ENCODE assay signal across 36 mouse cellular contexts in genomic region chr7:34139493-34139892, GRCm38 (mm10). TPM values are rescaled to one million over a fixed set of nuclear protein-coding genes. Genes with fewer than 3 reads are reported as not detected.
DNase-seq lines count a peak whose midpoint lies in the region; ATAC-seq and TF ChIP-seq lines count a peak whose summit lies in the region.
"Had no signal": no experiment of that assay in that cellular context is flagged by ENCODE, and none has a peak within 500 bp of the region (broad histone marks: within the 10 kb centered on the region; RNA-seq: fewer than 3 reads in every experiment).

No protein-coding gene starts in this region.

- H3K4me3 ChIP-seq in kidney, embryonic 14.5 days (ENCODE audit: low read length) = no peak overlapping the region
- H3K4me3 ChIP-seq in lung, embryonic 14.5 days (ENCODE audit: low read depth, low read length) = no peak overlapping the region
- H3K4me3 ChIP-seq in lung, postnatal 0 days (ENCODE audit: low read depth, low read length) = no peak overlapping the region
- H3K4me3 ChIP-seq in heart, embryonic 10.5 days = no peak overlapping the region
- H3K4me3 ChIP-seq: embryonic facial prominence, embryonic 13.5 days; erythroblast, embryonic 14.5 days; heart, adult 2 months; heart, embryonic 13.5 days; hindbrain, embryonic 10.5 days; limb, embryonic 13.5 days; lung, embryonic 15.5 days; megakaryocyte, embryonic 14.5 days had no signal

- no peaks in the 10 kb centered on the region for H3K4me1 ChIP-seq in kidney, embryonic 14.5 days (ENCODE audit: control insufficient read depth, insufficient read depth, low read length)
- H3K4me1 ChIP-seq in lung, embryonic 14.5 days (ENCODE audit: insufficient read depth) = no peaks in the 10 kb centered on the region
- no peaks in the 10 kb centered on the region for H3K4me1 ChIP-seq in lung, postnatal 0 days (ENCODE audit: insufficient read depth, low read depth, low read length)
- no peaks in the 10 kb centered on the region for H3K4me1 ChIP-seq in heart, embryonic 10.5 days
- H3K4me1 ChIP-seq: embryonic facial prominence, embryonic 13.5 days; heart, embryonic 13.5 days; hindbrain, embryonic 10.5 days; lung, embryonic 15.5 days; megakaryocyte, embryonic 14.5 days had no signal

- H3K9me3 ChIP-seq in kidney, embryonic 14.5 days (ENCODE audit: control insufficient read depth, low read length) = no peaks in the 10 kb centered on the region
- H3K9me3 ChIP-seq in lung, embryonic 14.5 days (ENCODE audit: low read depth, low read length) = no peaks in the 10 kb centered on the region
- H3K9me3 ChIP-seq in lung, postnatal 0 days (ENCODE audit: low read length) = no peaks in the 10 kb centered on the region
- no peaks in the 10 kb centered on the region for H3K9me3 ChIP-seq in heart, embryonic 10.5 days
- H3K9me3 ChIP-seq: embryonic facial prominence, embryonic 13.5 days; G1E; heart, embryonic 13.5 days; hindbrain, embryonic 10.5 days; lung, embryonic 15.5 days; megakaryocyte, embryonic 14.5 days had no signal

- ATAC-seq in kidney, embryonic 14.5 days (ENCODE audit: low FRiP score, low TSS enrichment) = 0 out of 2 replicates have a peak, but pooled peaks have one; percentile 53
- ATAC-seq in lung, embryonic 14.5 days (ENCODE audit: insufficient read depth) = peak; percentile 28; the same call in 1 of the 2 replicates
- ATAC-seq in lung, postnatal 0 days = no peak
- ATAC-seq in megakaryocyte progenitor cell, adult 5-6 weeks (replicated peaks; ENCODE audit: poor library complexity) = 0 out of 2 replicates have a peak, but pooled peaks have one; percentile 17
- ATAC-seq: forebrain, embryonic 16.5 days; hindbrain, postnatal 0 days; Patski had no signal

- H3K27me3 ChIP-seq in kidney, embryonic 14.5 days (ENCODE audit: control insufficient read depth, insufficient read depth, low read length) = no peaks in the 10 kb centered on the region
- no peaks in the 10 kb centered on the region for H3K27me3 ChIP-seq in lung, embryonic 14.5 days (ENCODE audit: insufficient read depth, low read length)
- no peaks in the 10 kb centered on the region for H3K27me3 ChIP-seq in lung, postnatal 0 days (replicated peaks; ENCODE audit: insufficient read depth, low read length)
- no peaks in the 10 kb centered on the region for H3K27me3 ChIP-seq in heart, embryonic 10.5 days (ENCODE audit: insufficient read depth, poor library complexity, severe bottlenecking)
- H3K27me3 ChIP-seq: embryonic facial prominence, embryonic 13.5 days; heart, embryonic 13.5 days; limb, embryonic 13.5 days; lung, embryonic 15.5 days; Patski had no signal

- TF ChIP-seq EP300 in lung, postnatal 0 days (IDR thresholded peaks at IDR 0.05) = no peak

- H3K4me2 ChIP-seq in kidney, embryonic 14.5 days (replicated peaks; ENCODE audit: low read depth, low read length) = no peak overlapping the region
- no peak overlapping the region for H3K4me2 ChIP-seq in lung, embryonic 14.5 days
- H3K4me2 ChIP-seq in lung, postnatal 0 days (replicated peaks; ENCODE audit: low read depth, low read length) = no peak overlapping the region
- H3K4me2 ChIP-seq: embryonic facial prominence, embryonic 13.5 days; heart, embryonic 13.5 days; limb, embryonic 13.5 days; lung, embryonic 15.5 days had no signal

- 88% methylated on average over 6 of the region's 6 CpGs for WGBS in kidney, embryonic 14.5 days
- 89% methylated on average over 6 of the region's 6 CpGs for WGBS in lung, embryonic 14.5 days
- WGBS in lung, postnatal 0 days = 86% methylated on average over 6 of the region's 6 CpGs
- WGBS in heart, embryonic 10.5 days = 87% methylated on average over 6 of the region's 6 CpGs

- peaks cover 46% of the 10 kb centered on the region for H3K36me3 ChIP-seq in kidney, embryonic 14.5 days (ENCODE audit: control insufficient read depth, insufficient read depth, low read length)
- H3K36me3 ChIP-seq in lung, embryonic 14.5 days (ENCODE audit: insufficient read depth) = peaks cover 47% of the 10 kb centered on the region
- H3K36me3 ChIP-seq in lung, postnatal 0 days (ENCODE audit: insufficient read depth, low read length) = peaks cover 37% of the 10 kb centered on the region
- peaks cover 46% of the 10 kb centered on the region for H3K36me3 ChIP-seq in heart, embryonic 10.5 days

- TF ChIP-seq CTCF in lung, embryonic 14.5 days (IDR thresholded peaks at IDR 0.05; ENCODE audit: low read depth) = no peak
- no peak for TF ChIP-seq CTCF in lung, postnatal 0 days (IDR thresholded peaks at IDR 0.05)

- no peak overlapping the region for H3K27ac ChIP-seq in kidney, embryonic 14.5 days (ENCODE audit: low read depth, low read length)
- H3K27ac ChIP-seq in lung, embryonic 14.5 days (ENCODE audit: low read depth) = no peak overlapping the region
- H3K27ac ChIP-seq in lung, postnatal 0 days (ENCODE audit: low read length) = no peak overlapping the region
- H3K27ac ChIP-seq in heart, embryonic 10.5 days = no peak overlapping the region
- H3K27ac ChIP-seq: embryonic facial prominence, embryonic 13.5 days; heart, adult 2 months; heart, embryonic 13.5 days; hindbrain, embryonic 10.5 days; hindbrain, postnatal 0 days; kidney, postnatal 0 days; limb, embryonic 13.5 days; liver, embryonic 14.5 days; lung, embryonic 15.5 days had no signal

- no peak overlapping the region for H3K9ac ChIP-seq in kidney, embryonic 14.5 days (ENCODE audit: low read depth, low read length)
- no peak overlapping the region for H3K9ac ChIP-seq in lung, embryonic 14.5 days
- H3K9ac ChIP-seq in lung, postnatal 0 days (replicated peaks; ENCODE audit: low read depth) = no peak overlapping the region
- H3K9ac ChIP-seq: embryonic facial prominence, embryonic 13.5 days; heart, embryonic 13.5 days; limb, embryonic 13.5 days; liver, embryonic 14.5 days; lung, embryonic 15.5 days had no signal

- peak; percentile 3 for DNase-seq in embryo, embryonic 9.5 days (ENCODE audit: extremely low spot score)
- no peak for DNase-seq in embryo, embryonic 11 days
- DNase-seq in kidney, postnatal 4 days = no peak
- DNase-seq in lung, embryonic 14.5 days = no peak
- DNase-seq in lung, postnatal 0 days (ENCODE audit: low spot score) = no peak
- DNase-seq in heart, embryonic 10.5 days (ENCODE audit: low spot score) = no peak
- DNase-seq: adrenal gland, postnatal 10 days; cerebellum, adult 8-10 months; cerebellum, postnatal 25 days; heart, adult 2 months; heart, postnatal 10 days; kidney, adult 18-20 months; layer of hippocampus, adult 9-11 months; lung, postnatal 36 days had no signal

RNA-seq across cellular contexts. Expression of gene Wtip, which starts 6.4 kb away (rescaled TPM):
- polyA plus RNA-seq in kidney, embryonic 14.5 days (2014; fragmentation: Nextera tagmentation; extraction: Ambion mirVana) = 5.8 and 8.7 TPM in 2 replicates
- polyA plus RNA-seq in lung, embryonic 14.5 days (2014; fragmentation: Nextera tagmentation; extraction: Ambion mirVana) = 7.1 and 10.1 TPM in 2 replicates
- polyA plus RNA-seq in lung, postnatal 0 days (2015; fragmentation: Nextera tagmentation; extraction: Ambion mirVana) = 7.9 and 8.5 TPM in 2 replicates
- total RNA-seq in megakaryocyte progenitor cell, adult 5-6 weeks (2015) = 0.20 and 0.34 TPM in 2 replicates
- not detected in 2 replicates for total RNA-seq in megakaryocyte progenitor cell, adult 5-6 weeks (2017)
- polyA plus RNA-seq in heart, embryonic 10.5 days (2016; fragmentation: Nextera tagmentation; extraction: Ambion mirVana) = 4.7 and 6.6 TPM in 2 replicates
- total RNA-seq: G1E; monocyte, adult 5-6 weeks had no signal
- polyA plus RNA-seq: G1E had no signal

RNA-seq across cellular contexts. Expression of gene Uba2, which starts 29.9 kb away (rescaled TPM):
- 166 and 240 TPM in 2 replicates for polyA plus RNA-seq in kidney, embryonic 14.5 days (2014; fragmentation: Nextera tagmentation; extraction: Ambion mirVana)
- 229 and 231 TPM in 2 replicates for polyA plus RNA-seq in lung, embryonic 14.5 days (2014; fragmentation: Nextera tagmentation; extraction: Ambion mirVana)
- polyA plus RNA-seq in lung, postnatal 0 days (2015; fragmentation: Nextera tagmentation; extraction: Ambion mirVana) = 82.8 and 91.2 TPM in 2 replicates
- total RNA-seq in megakaryocyte progenitor cell, adult 5-6 weeks (2015) = 180 and 208 TPM in 2 replicates
- 184 and 193 TPM in 2 replicates for total RNA-seq in megakaryocyte progenitor cell, adult 5-6 weeks (2017)
- polyA plus RNA-seq in heart, embryonic 10.5 days (2016; fragmentation: Nextera tagmentation; extraction: Ambion mirVana) = 154 and 197 TPM in 2 replicates

RNA-seq across cellular contexts. Expression of gene Scgb1b30, which starts 44.3 kb away (rescaled TPM):
- polyA plus RNA-seq in kidney, embryonic 14.5 days (2014; fragmentation: Nextera tagmentation; extraction: Ambion mirVana) = not detected in 2 replicates
- not detected in 2 replicates for polyA plus RNA-seq in lung, embryonic 14.5 days (2014; fragmentation: Nextera tagmentation; extraction: Ambion mirVana)
- polyA plus RNA-seq in lung, postnatal 0 days (2015; fragmentation: Nextera tagmentation; extraction: Ambion mirVana) = not detected in 2 replicates
- not detected in 2 replicates for total RNA-seq in megakaryocyte progenitor cell, adult 5-6 weeks (2015)
- total RNA-seq in megakaryocyte progenitor cell, adult 5-6 weeks (2017) = not detected in 2 replicates
- not detected in 2 replicates for polyA plus RNA-seq in heart, embryonic 10.5 days (2016; fragmentation: Nextera tagmentation; extraction: Ambion mirVana)
- total RNA-seq: adrenal gland, postnatal 10 days; G1E; gastrocnemius, adult 8-10 months; gastrocnemius, postnatal 4 days; heart, adult 2 months; heart, postnatal 10 days; hindbrain, postnatal 0 days; left cerebral cortex, postnatal 14 days; monocyte, adult 5-6 weeks had no signal
- polyA plus RNA-seq: C2C12; embryonic facial prominence, embryonic 13.5 days; erythroblast, embryonic 14.5 days; forebrain, embryonic 11.5 days; forebrain, embryonic 16.5 days; G1E; heart, adult 2 months; heart, embryonic 13.5 days; hindbrain, embryonic 10.5 days; hindbrain, postnatal 0 days; kidney, postnatal 0 days; limb, embryonic 13.5 days; liver, embryonic 14.5 days; lung, embryonic 15.5 days; neural tube, embryonic 14.5 days; Patski had no signal

RNA-seq across cellular contexts. Expression of gene Pdcd2l, which starts 57.0 kb away (rescaled TPM):
- polyA plus RNA-seq in kidney, embryonic 14.5 days (2014; fragmentation: Nextera tagmentation; extraction: Ambion mirVana) = 65.9 and 68.7 TPM in 2 replicates
- polyA plus RNA-seq in lung, embryonic 14.5 days (2014; fragmentation: Nextera tagmentation; extraction: Ambion mirVana) = 53.7 and 54.1 TPM in 2 replicates
- 34.0 and 37.9 TPM in 2 replicates for polyA plus RNA-seq in lung, postnatal 0 days (2015; fragmentation: Nextera tagmentation; extraction: Ambion mirVana)
- total RNA-seq in megakaryocyte progenitor cell, adult 5-6 weeks (2015) = 25.2 and 32.9 TPM in 2 replicates
- total RNA-seq in megakaryocyte progenitor cell, adult 5-6 weeks (2017) = 33.0 and 42.0 TPM in 2 replicates
- 65.2 and 67.5 TPM in 2 replicates for polyA plus RNA-seq in heart, embryonic 10.5 days (2016; fragmentation: Nextera tagmentation; extraction: Ambion mirVana)
